Mouse (Mus musculus) heart, adult 9 months (tissue): ENCODE results near the gene Mrps36.
"Not testable (repeated sequence)": the region's sequence is repeated elsewhere in the genome, so short reads cannot be mapped to it uniquely, and the experiment has no call there.

ENCODE experiments used
- DNase-seq, 2 experiments: peaks; one replicate each; pipeline ENCODE4 v3.0.0; 2022; ENCODE audit warnings: low spot score in 2 of 2

Gene Mrps36

GRCm38 (mm10) chr13:100732756-100733155, 11.7 kb downstream of the Mrps36 start:
- DNase-seq = no peak

DNA sequence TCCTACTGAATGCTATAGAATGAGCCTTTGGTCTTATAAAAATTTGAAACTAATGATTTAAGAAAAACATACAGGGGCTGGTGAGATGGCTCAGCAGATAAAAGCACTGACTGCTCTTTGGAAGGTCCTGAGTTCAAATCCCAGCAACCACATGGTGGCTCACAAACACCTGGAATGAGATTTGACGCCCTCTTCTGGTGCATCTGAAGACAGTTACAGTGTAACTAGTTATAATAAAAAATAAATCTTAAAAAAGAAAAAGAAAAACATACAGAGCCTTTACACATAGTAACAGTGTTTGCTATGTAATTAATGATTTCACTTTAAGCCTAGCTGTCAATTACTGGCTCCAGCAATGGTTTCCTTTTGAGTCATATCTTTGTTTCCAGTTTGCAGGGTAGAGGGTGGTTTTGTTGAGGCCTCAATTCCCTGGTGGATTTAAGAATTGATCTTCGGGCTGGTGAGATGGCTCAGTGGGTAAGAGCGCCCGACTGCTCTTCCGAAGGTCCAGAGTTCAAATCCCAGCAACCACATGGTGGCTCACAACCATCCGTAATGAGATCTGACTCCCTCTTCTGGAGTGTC, 12.9 kb downstream of the Mrps36 start:
- DNase-seq = not testable (repeated sequence)

DNA sequence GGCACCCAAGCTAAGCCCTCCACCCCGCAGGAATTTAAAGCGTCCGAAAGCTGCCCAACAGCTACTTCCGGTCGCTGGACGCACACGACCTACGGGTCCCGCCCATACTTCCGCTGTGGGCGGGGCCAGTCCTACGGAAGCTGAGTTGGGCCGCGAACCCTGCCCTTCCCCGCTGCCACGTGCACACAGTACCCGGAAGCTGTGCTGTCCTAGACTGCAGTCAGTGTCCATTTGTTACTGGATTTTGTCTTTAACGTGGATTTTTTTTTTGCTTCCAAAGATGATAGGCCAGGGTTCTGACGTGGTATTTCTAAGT, 13.6 kb downstream of the Mrps36 start, which contains the start of gene Cdk7:
Cdk7 (minus strand) TSS at position 79 of the 316 bp plus-strand sequence.
- peak; percentile 87 to 91 for DNase-seq

- no peak for DNase-seq
Observed at GRCm38 (mm10) chr13:100730153-100730860, 14.2 kb downstream of the Mrps36 start.

DNA sequence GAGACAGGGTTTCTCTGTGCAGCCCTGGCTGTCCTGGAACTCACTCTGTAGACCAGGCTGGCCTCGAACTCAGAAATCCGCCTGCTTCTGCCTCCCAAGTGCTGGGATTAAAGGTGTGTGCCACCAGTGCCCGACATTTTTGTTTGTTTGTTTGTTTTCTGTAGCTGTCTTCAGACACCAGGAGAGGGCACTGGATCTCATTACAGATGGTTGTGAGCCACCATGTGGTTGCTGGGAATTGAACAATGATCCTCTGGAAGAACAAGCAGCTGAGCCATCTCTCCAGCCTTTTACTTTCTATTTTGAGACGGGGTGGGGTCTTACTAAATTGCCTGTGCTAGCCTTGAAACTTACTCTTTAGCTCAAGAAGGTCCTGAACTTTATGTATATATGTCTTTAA, 15.9 kb downstream of the Mrps36 start:
- not testable (repeated sequence) for DNase-seq

DNA sequence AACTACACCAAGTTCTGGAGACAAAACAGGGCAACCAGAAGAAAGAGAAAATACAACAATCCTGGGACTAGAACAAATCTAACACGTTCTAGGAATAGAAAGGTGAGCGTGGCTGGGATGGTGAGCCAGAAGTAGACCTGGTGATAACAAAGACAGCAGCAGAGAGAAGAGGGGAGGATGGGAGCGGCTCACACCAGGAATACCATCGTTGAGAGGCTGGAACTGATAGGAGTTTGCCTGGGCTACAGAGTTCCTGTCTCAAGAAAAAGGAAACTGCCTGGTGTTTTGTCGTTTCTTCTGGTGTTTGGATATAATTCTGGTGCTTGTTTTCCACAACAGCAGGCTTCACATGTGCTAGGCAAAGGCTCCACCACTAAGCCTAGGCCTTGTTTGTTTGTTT, 16.4 kb downstream of the Mrps36 start:
- DNase-seq = no peak

DNA sequence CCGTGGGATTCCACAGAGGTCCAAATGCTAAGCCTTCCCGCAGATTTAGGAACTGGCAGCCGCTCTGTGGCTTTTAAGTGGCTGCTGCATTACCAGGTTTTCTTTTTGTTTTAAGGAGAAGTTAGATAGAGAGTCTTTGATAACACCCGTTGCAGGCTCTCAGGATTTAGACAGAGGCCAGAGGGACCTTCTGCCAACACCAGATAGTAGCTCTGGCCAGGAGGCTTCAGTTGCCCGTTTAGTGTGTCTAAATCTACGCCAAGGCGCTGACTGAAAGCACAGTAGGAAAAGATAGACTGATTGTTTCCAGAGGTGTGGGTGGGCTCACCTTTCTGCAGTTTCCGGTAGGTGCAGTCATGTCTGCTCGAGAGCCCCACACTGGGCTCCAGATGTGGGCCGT, 19.3 kb downstream of the Mrps36 start:
- no peak for DNase-seq

DNA sequence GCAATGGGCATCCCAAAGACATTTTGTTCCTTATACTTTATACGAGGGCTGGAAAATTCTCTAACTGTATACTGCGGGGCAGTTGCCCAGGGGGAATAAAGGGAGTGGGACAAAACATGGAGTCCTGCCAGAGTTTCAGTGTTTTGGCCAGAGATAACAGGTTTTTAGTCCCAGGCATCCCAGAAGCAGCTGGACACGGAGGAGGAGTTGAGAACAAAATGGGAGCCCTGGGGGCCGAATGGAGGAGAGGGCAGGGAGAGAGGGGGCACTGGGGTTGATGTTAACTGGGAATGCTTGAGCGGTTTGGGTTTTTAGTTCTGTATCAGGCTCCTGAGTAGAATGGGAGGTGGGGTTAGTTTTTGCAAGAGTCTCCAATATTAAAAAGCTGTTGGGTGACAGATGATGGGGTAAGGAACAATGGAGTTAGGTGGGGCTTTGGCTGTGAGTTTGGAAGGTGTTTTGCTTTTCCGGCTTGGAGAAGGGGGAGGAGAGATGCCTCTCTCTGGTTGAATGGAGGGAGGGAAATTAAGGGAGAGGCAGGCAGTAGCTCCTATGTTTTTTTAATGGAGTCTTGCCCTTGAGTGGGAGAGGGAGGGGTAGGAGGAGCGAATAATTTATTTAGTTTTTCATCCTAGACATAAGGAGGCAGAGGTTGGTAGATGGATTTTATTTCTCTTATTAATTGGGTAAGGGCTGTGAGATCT, 20.3 kb downstream of the Mrps36 start:
- no peak for DNase-seq

DNA sequence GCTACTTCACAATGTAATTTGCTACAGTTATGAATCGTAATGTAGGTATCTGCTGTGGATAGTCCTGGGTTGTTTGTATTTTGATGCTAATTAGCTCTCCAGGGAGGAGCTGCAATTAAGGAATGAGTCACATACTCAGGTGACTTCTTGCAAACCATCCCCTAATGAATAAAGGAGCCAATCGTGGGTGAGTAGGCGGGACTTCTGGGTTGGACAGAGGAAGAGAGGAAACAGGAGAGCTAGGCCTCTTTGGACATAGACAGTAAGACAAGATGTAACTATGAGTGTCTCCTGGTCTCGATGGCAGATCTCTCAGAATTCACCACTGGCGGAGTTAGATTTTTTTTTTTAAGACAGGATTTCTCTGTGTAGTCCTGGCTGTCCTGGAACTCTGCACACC, 22.8 kb downstream of the Mrps36 start:
- no peak for DNase-seq

GRCm38 (mm10) chr13:100715467-100715866, 29.0 kb downstream of the Mrps36 start:
- no peak for DNase-seq

DNA sequence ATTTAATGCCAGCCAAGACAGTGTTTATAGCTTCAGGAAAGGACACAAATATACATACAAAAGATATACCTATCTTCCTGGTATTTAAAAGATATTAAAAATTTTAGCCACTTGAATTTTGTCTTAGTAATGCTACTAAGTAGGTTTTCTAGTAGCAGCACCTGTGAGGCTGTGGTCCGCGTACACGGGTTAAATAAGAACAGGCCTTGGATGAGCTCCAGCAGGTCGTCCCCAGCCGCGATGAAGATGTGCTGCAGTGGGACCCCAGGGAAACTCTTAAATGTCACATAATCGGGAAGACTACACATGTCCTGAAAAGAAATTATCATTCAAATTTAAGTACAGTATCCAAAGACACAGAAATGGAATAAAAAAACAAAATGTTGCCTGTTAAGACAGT, 38.3 kb downstream of the Mrps36 start:
- DNase-seq = no peak

GRCm38 (mm10) chr13:100703468-100703867, 41.0 kb downstream of the Mrps36 start:
- no peak for DNase-seq

DNA sequence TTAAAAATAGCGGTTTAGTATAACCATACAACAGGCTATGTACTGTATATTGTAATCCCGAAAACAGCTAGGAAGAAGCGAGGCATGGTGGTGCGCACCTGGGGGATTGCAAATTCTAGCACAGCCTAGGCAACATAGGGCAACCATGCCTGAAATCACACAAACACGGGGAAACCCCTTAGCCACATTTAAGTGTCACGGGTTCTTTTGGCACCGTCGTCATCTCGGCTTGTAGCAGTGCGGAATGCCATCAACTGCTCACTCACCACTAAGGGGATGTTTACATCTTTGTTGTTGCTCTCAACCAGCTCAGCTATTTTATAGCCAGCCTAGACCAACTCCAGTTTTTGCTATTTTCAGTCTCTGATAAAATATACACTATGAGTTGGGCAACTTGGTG, 45.6 kb downstream of the Mrps36 start:
- no peak for DNase-seq

- no peak for DNase-seq
Observed at GRCm38 (mm10) chr13:100697541-100697940, 46.9 kb downstream of the Mrps36 start.

GRCm38 (mm10) chr13:100687513-100687912, 56.9 kb downstream of the Mrps36 start:
- DNase-seq = no peak
